Mouse (Mus musculus): ENCODE results near the gene Gm43517. TPM values are rescaled to one million over a fixed set of nuclear protein-coding genes. Genes with fewer than 3 reads are reported as not detected.

The Gm43517 gene
- polyA plus RNA-seq, 1 experiment from 2014 or later = not detected

DNA sequence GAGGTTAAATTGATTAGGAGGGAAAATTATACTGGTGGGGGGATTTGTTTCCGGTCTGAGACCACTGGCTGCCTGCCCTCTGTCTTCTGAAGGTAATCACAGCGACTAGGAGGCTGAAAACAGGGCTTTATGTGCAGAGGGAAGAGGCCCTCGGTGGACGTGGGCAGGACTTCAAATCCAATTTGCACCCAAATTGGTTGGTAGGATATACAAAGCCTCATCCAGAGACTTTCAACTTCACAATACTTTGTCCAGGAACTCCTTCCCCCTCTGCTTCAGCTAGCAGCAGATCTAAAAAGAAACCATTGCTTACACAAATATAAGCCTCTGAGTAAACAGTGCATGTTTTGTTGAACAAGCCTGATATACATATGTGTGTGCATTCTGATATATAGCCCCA, 4.5 kb upstream of the Gm43517 start:
- Histone ChIP-seq H3K4me2 (ENCODE audit: low read depth, low read length) (no peak overlapping the region), H3K27me3 (ENCODE audit: insufficient read depth, low read length) (peaks cover 92% of the 10 kb centered on the region), H3K4me1 (ENCODE audit: insufficient read depth) (peaks cover 6% of the 10 kb centered on the region; the same call in 1 of the 2 replicates), H3K9me3 (ENCODE audit: low read length) (no peaks in the 10 kb centered on the region), H3K9ac (replicated peaks) (no peak overlapping the region), H3K36me3 (replicated peaks; ENCODE audit: insufficient read depth, low read length) (no peaks in the 10 kb centered on the region), H3K4me3 (ENCODE audit: low read depth, low read length) (no peak overlapping the region), H3K27ac (ENCODE audit: low read depth) (no peak overlapping the region)
- TF ChIP-seq CTCF (IDR thresholded peaks at IDR 0.05; ENCODE audit: low read depth) = no peak
- no peak for TF ChIP-seq EP300 (IDR thresholded peaks at IDR 0.05; ENCODE audit: low read depth)
- WGBS (ENCODE audit: insufficient replicate concordance) = 3% methylated on average over 4 of the region's 4 CpGs
- no peak for DNase-seq
- no peak for ATAC-seq

DNA sequence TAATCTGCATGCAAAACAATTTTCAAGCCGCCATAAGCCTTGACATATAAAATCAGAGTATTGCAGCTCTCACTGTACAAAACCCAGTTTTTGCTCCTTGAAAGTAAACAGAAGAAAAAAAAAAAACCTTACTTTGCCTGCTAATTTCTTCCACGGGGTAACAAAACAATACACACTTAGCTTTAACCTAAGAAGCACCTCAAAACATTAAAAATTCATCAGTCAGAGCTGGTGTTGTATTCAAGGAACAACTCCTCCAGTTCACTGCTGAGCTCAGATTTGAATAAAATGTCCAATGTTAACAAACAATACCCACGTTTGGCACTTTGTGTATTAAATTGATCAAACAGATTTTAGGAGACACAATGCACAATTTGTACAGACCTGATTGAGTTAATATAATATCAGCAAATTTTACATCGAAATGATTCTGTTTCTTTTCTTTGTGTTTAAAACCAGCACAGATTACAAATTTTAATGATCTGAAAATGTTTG, 3.9 kb upstream of the Gm43517 start:
- no peaks in the 10 kb centered on the region for H3K36me3 ChIP-seq (replicated peaks; ENCODE audit: insufficient read depth, low read length)
- H3K9me3 ChIP-seq (ENCODE audit: low read length) = no peaks in the 10 kb centered on the region
- TF ChIP-seq CTCF (IDR thresholded peaks at IDR 0.05; ENCODE audit: low read depth) (no peak), EP300 (IDR thresholded peaks at IDR 0.05; ENCODE audit: low read depth) (no peak)
- no peak for ATAC-seq
- H3K4me2 ChIP-seq (ENCODE audit: low read depth, low read length) = no peak overlapping the region
- no peak overlapping the region for H3K9ac ChIP-seq (replicated peaks)
- no peak for DNase-seq
- H3K27ac ChIP-seq (ENCODE audit: low read depth) = no peak overlapping the region
- H3K4me1 ChIP-seq (ENCODE audit: insufficient read depth) = peaks cover 6% of the 10 kb centered on the region; the same call in 1 of the 2 replicates
- H3K4me3 ChIP-seq (ENCODE audit: low read depth, low read length) = no peak overlapping the region
- 3% methylated on average over 4 of the region's 4 CpGs for WGBS (ENCODE audit: insufficient replicate concordance)
- peaks cover 92% of the 10 kb centered on the region for H3K27me3 ChIP-seq (ENCODE audit: insufficient read depth, low read length)

DNA sequence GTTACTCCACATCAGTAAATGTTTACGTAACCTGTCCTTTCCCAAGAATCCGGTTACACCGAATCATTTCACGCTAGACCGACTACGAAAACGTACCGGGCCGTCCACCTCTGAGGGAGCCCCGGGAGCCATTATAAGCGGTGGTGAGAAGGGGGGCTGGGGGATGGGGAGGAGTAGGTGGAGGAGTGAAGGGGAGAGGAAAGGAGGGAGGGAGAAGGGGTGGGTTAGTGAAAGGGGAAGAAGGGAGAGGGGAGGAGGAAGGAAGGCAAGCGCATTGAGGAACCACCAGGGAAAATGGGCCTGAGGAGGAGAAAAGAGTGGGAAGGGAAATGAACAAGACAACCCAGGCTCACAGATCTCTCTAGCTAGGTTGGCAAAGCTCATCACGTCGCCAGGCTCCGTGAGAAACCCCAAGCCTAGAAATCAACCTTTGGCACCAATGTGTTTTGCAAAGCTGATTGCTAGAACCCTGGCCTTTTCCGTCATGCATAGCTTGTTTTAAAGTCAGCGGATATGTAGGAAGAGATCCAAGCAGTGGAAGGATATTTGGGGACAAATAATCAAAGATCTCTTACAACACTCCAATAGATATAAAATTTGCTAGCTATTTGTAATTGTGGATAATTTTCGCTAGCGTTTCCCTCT, 3.1 kb upstream of the Gm43517 start:
- Histone ChIP-seq H3K4me2 (ENCODE audit: low read depth, low read length) (no peak overlapping the region; the same call in 1 of the 2 replicates), H3K4me1 (ENCODE audit: insufficient read depth) (peaks cover 6% of the 10 kb centered on the region; the same call in 1 of the 2 replicates), H3K36me3 (replicated peaks; ENCODE audit: insufficient read depth, low read length) (no peaks in the 10 kb centered on the region), H3K9me3 (ENCODE audit: low read length) (no peaks in the 10 kb centered on the region), H3K27me3 (ENCODE audit: insufficient read depth, low read length) (peaks cover 92% of the 10 kb centered on the region), H3K27ac (ENCODE audit: low read depth) (no peak overlapping the region), H3K4me3 (ENCODE audit: low read depth, low read length) (no peak overlapping the region), H3K9ac (replicated peaks) (no peak overlapping the region)
- TF ChIP-seq CTCF (IDR thresholded peaks at IDR 0.05; ENCODE audit: low read depth) = no peak
- no peak for TF ChIP-seq EP300 (IDR thresholded peaks at IDR 0.05; ENCODE audit: low read depth)
- no peak for DNase-seq
- WGBS (ENCODE audit: insufficient replicate concordance) = 2% methylated on average over 19 of the region's 19 CpGs
- no peak for ATAC-seq

DNA sequence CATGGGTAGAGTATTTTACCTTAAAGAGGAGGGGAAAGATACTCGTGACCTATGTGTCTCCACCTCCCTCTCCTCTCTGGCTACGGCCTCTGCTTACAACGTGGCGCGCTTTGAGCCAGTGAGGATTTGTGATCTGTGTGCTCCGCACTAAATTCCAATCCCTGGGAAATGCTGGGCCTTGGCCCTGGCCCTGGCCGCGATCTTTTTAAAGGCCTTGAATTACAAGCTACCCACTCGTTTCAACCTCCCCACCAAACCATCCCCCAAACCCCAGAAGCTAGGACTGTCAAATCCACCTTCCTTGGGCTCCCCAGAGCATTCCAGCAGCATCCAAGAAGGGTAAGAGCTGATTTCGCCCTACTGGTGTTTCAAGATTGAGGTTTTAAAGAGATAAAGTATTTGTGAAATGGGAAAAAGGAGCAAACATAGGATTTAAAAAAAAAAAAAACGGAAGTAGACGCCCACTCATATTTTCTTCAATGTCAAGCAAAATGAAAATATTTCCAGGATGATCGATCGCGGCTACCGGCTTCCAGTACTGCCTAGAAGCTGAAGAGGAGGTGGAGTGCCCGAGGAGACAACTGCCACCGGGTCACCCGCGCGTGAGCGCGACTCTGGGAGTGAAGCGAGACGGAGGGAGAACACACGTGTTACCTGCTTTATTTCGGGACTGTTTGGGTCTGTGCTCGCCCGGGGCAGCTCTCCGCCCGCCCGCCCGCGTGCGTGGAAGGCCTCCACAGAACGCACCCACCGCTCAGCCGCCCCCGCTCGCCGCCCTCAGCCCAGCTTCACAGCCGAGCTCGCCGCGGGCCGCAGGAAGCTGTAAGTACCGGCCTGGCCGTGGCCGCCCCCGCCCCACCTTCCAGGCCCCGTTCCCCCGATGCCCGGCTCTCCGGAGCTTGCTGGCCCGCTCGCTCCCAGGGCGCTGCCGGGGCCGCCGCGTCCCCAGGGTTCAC, 2.1 kb upstream of the Gm43517 start, which contains the start of gene Foxg1:
Foxg1 (plus strand) TSS at position 96 of the 956 bp plus-strand sequence.
- whole genome bisulfite sequencing (ENCODE audit: insufficient replicate concordance) = 3% methylated on average over 56 of the region's 61 CpGs

DNA sequence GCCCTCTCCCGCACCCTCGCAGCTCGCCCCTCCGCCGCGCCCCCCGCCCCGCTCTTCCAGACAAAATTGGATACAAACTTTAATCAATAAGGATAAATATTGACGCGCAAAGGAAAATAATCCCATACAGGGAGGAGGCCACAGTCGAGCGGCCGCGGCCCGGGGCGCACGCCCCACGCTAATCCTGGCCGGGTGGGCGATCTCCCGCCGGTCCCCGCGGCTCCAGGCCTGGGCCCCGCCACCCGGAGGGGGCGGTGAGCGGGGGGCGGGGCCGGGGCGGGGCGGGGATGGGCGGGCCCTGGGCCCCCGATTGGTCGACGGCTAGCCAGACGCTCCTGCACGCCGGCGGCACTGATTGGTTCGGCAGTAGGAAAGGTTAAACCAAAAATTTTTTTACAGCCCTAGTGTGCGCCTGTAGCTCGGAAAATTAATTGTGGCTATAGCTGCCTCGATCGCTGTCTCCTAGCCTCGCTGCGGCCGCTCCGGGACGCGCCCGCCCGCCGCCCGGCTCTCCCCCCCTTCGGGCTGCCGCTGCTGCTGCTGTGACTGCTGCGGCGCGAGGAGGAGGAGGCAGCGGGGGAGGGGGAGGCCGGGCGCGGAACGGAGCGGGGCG, 1.3 kb upstream of the Gm43517 start:
- ATAC-seq (peak; percentile 31), DNase-seq (no peak)
- H3K27me3 ChIP-seq (ENCODE audit: insufficient read depth, low read length) = peaks cover 84% of the 10 kb centered on the region
- no peak overlapping the region for H3K9ac ChIP-seq (replicated peaks)
- peaks cover 6% of the 10 kb centered on the region; the same call in 1 of the 2 replicates for H3K4me1 ChIP-seq (ENCODE audit: insufficient read depth)
- H3K36me3 ChIP-seq (replicated peaks; ENCODE audit: insufficient read depth, low read length) = no peaks in the 10 kb centered on the region
- H3K9me3 ChIP-seq (ENCODE audit: low read length) = no peaks in the 10 kb centered on the region
- TF ChIP-seq EP300 (IDR thresholded peaks at IDR 0.05; ENCODE audit: low read depth) (no peak), CTCF (IDR thresholded peaks at IDR 0.05; ENCODE audit: low read depth) (no peak)
- H3K4me2 ChIP-seq (ENCODE audit: low read depth, low read length) = peak overlapping the region; percentile 49
- H3K27ac ChIP-seq (ENCODE audit: low read depth) = no peak overlapping the region
- peak overlapping the region; percentile 27 for H3K4me3 ChIP-seq (ENCODE audit: low read depth, low read length)
- WGBS (ENCODE audit: insufficient replicate concordance) = 5% methylated on average over 40 of the region's 67 CpGs

More for the DNA sequence above, 2.1 kb upstream of the Gm43517 start, which contains the start of gene Foxg1:
- DNase-seq = no peak
- H3K9ac ChIP-seq (replicated peaks) = no peak within 1 kb of the TSS
- H3K36me3 ChIP-seq (replicated peaks; ENCODE audit: insufficient read depth, low read length) = no peaks in the 10 kb centered on the region
- no peak for ATAC-seq
- no peak within 1 kb of the TSS for H3K27ac ChIP-seq (ENCODE audit: low read depth)
- TF ChIP-seq CTCF (IDR thresholded peaks at IDR 0.05; ENCODE audit: low read depth) = no peak
- TF ChIP-seq EP300 (IDR thresholded peaks at IDR 0.05; ENCODE audit: low read depth) = no peak
- H3K27me3 ChIP-seq (ENCODE audit: insufficient read depth, low read length) = peaks cover 85% of the 10 kb centered on the region
- peaks cover 6% of the 10 kb centered on the region; the same call in 1 of the 2 replicates for H3K4me1 ChIP-seq (ENCODE audit: insufficient read depth)
- peak within 1 kb of the TSS; percentile 27 for H3K4me3 ChIP-seq (ENCODE audit: low read depth, low read length)
- H3K4me2 ChIP-seq (ENCODE audit: low read depth, low read length) = peak within 1 kb of the TSS; percentile 49
- no peaks in the 10 kb centered on the region for H3K9me3 ChIP-seq (ENCODE audit: low read length)

Data from liver, postnatal 0 days (tissue).